Mouse (Mus musculus) embryonic fibroblast, embryonic 13.5 days (primary cell): ENCODE measurements at regions not wholly inside any gene's neighbourhood (a gene's known extent, or its start where the extent isn't known, plus 50 kb on each side); places are given as distances from the start of the nearest gene placed in this dataset.

ENCODE experiments used
- CTCF ChIP-seq: IDR thresholded peaks from 2 replicates; pipeline ENCODE4 v1.5.1; 2011; ENCODE audit warnings: mild to moderate bottlenecking, control low read depth, low read length, moderate library complexity, borderline replicate concordance; ENCODE audit not compliant: insufficient read depth
- POLR2A ChIP-seq: IDR thresholded peaks from 2 replicates; pipeline ENCODE4 v1.6.1; 2011; ENCODE audit warnings: low read depth, mild to moderate bottlenecking, control low read depth, low read length, moderate library complexity

DNA sequence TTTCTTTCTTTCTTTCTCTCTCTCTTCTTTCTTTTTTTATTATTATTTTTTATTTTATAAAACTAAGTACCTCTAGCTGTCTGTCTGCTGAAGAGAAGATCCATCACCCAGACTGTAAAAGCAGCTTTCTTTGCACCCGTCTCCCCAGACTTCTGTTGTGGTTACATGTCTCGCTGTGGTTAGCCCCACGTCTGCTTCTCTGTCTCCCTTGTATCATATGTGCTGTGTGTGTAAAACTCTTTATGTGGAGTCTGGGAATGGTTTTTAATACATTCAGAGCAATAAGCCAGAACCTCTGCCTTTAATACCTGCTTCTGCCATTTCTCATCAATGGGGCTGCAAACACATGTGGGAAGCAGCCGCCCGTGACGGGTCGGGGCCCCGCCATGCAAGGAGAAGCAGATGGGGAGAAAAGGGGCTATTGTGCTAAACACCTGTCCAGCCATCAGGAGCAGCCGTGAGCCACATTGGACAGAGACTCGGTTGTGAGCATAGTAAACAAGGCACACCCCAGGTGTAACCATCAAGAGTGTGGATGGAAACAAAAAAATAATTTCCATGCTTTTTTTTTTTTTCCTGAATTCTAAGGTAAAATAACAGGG lies 216.0 kb upstream of the Srek1ip1 start:
- no peak for TF ChIP-seq CTCF
- TF ChIP-seq POLR2A = no peak
